In the genomic region with DNA sequence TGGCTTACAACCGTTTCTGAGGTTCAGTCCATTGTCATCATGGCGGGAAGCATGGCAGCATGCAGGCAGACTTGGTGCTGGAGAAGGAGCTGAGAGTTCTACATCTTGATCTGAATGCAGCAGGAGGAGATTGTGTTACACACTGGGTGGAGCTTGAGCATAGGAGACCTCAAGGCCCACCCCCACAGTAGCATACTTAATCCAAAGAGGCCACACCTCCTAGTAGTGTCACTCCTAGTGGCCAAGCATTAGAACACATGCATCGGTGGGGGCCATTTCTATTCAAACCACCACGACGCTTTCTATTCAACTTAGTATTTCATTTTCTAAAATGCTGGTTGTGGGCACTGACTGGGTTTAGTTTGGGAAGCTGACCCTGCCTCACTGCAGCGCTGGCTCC, we compare ENCODE assay signal across 25 mouse cellular contexts.
DNase-seq lines count a peak whose midpoint lies in the region; ATAC-seq and TF ChIP-seq lines count a peak whose summit lies in the region.
"Had no signal": no experiment of that assay in that cellular context is flagged by ENCODE, and none has a peak within 500 bp of the region (broad histone marks: within the 10 kb centered on the region; RNA-seq: fewer than 3 reads in every experiment).

No protein-coding gene starts in this region.

- peak; percentile 16; the same call in 1 of the 2 replicates for TF ChIP-seq CTCF in kidney, postnatal 0 days (IDR thresholded peaks at IDR 0.05; ENCODE audit: low read depth)
- no peak for TF ChIP-seq CTCF in CH12.LX (conservative IDR thresholded peaks at IDR 0.05 in 1 of 2, IDR thresholded peaks at IDR 0.05 in 1 of 2; ENCODE audit: low read depth in 2 of 2, low read length in 2 of 2)

- no peak overlapping the region for H3K4me3 ChIP-seq in kidney, postnatal 0 days (replicated peaks; ENCODE audit: low read depth, low read length)
- no peak overlapping the region for H3K4me3 ChIP-seq in CH12.LX (replicated peaks in 1 of 3; ENCODE audit: low read depth in 2 of 3, low read length in 2 of 3, poor library complexity in 1 of 3)
- H3K4me3 ChIP-seq: forebrain, embryonic 10.5 days; heart, embryonic 13.5 days; hindbrain, embryonic 13.5 days; megakaryocyte, embryonic 14.5 days had no signal

- dilution Hi-C loops in CH12.LX (cut with MboI; ENCODE audit: extremely low pct_ligation_motif_present, extremely low pct_unique_long_range_greater_than_20kb, low sequenced_read_pairs): no loop called here

- no peak for TF ChIP-seq EP300 in CH12.LX (IDR thresholded peaks at IDR 0.05; ENCODE audit: low read length)

- no peak overlapping the region for H3K27ac ChIP-seq in kidney, postnatal 0 days
- H3K27ac ChIP-seq in CH12.LX (ENCODE audit: insufficient read depth, low read depth): no peak overlapping the region
- H3K27ac ChIP-seq: forebrain, embryonic 10.5 days; heart, embryonic 13.5 days; hindbrain, embryonic 13.5 days; liver, embryonic 14.5 days had no signal

- H3K9me3 ChIP-seq in kidney, postnatal 0 days (replicated peaks; ENCODE audit: low read length): no peaks in the 10 kb centered on the region
- no peaks in the 10 kb centered on the region for H3K9me3 ChIP-seq in CH12.LX (replicated peaks; ENCODE audit: low read length)
- H3K9me3 ChIP-seq: heart, embryonic 13.5 days; hindbrain, embryonic 13.5 days had no signal

- no peak overlapping the region for H3K4me2 ChIP-seq in kidney, postnatal 0 days (ENCODE audit: low read length)
- no peak overlapping the region for H3K4me2 ChIP-seq in CH12.LX (ENCODE audit: insufficient read depth, low read depth, poor library complexity, severe bottlenecking)
- H3K4me2 ChIP-seq: heart, embryonic 13.5 days; hindbrain, embryonic 13.5 days; lung, embryonic 14.5 days had no signal

- in situ Hi-C loops in CH12.LX (cut with MboI; ENCODE audit: low pct_ligation_motif_present, low pct_unique_long_range_greater_than_20kb, low sequenced_read_pairs): no loop called here

- H3K9ac ChIP-seq in kidney, postnatal 0 days (ENCODE audit: low read depth, low read length): no peak overlapping the region
- H3K9ac ChIP-seq in CH12.LX (ENCODE audit: insufficient read depth, low read depth): no peak overlapping the region
- H3K9ac ChIP-seq: heart, embryonic 13.5 days; hindbrain, embryonic 13.5 days; liver, embryonic 14.5 days; lung, embryonic 14.5 days had no signal

- no peak for ATAC-seq in kidney, postnatal 0 days (replicated peaks; ENCODE audit: low FRiP score, low read depth)

- no peak for TF ChIP-seq RAD21 in CH12.LX (IDR thresholded peaks at IDR 0.05; ENCODE audit: low read depth, low read length)

- no peak for TF ChIP-seq POLR2A in CH12.LX (IDR thresholded peaks at IDR 0.05; ENCODE audit: low read depth, low read length)

- WGBS in kidney, postnatal 0 days: 85% methylated on average over 6 of the region's 6 CpGs

- peak; percentile 25 for DNase-seq in kidney, postnatal 0 days (ENCODE audit: low spot score)
- DNase-seq in kidney, adult 18-20 months: no peak
- DNase-seq in 416B (ENCODE audit: low read depth) (peak; percentile 12), CH12.LX (ENCODE audit: extremely low read depth) (peak; percentile 3), ZHBTc4 (ENCODE audit: low read depth, low spot score) (peak; percentile 94)
- no peak for DNase-seq in heart, adult 9 months (ENCODE audit: low spot score in 2 of 2)
- DNase-seq in lung, postnatal 4 days: no peak
- DNase-seq: adrenal gland, postnatal 10 days; cerebellum, adult 8-10 months; cerebellum, postnatal 36 days; gastrocnemius, postnatal 25 days; heart, adult 18-20 months; heart, postnatal 14 days; kidney, adult 8-10 months; kidney, postnatal 14 days; layer of hippocampus, postnatal 36 days; lung, embryonic 14.5 days; right cerebral cortex, postnatal 25 days; thymus, adult 18-20 months; thymus, postnatal 36 days had no signal

- peaks cover 10% of the 10 kb centered on the region for H3K4me1 ChIP-seq in kidney, postnatal 0 days (replicated peaks; ENCODE audit: insufficient read depth, low read length)
- H3K4me1 ChIP-seq in CH12.LX (ENCODE audit: control insufficient read depth in 1 of 2, insufficient read depth in 2 of 2): no peaks in the 10 kb centered on the region
- H3K4me1 ChIP-seq: megakaryocyte, embryonic 14.5 days had no signal

- H3K27me3 ChIP-seq in kidney, postnatal 0 days (ENCODE audit: insufficient read depth, low read length): no peaks in the 10 kb centered on the region; the same call in 1 of the 2 replicates
- H3K27me3 ChIP-seq in CH12.LX (replicated peaks): peaks cover 11% of the 10 kb centered on the region
- H3K27me3 ChIP-seq: heart, embryonic 13.5 days had no signal

- H3K79me2 ChIP-seq in CH12.LX (replicated peaks; ENCODE audit: control insufficient read depth, extremely low read depth, insufficient read depth, poor library complexity, severe bottlenecking): no peaks in the 10 kb centered on the region

- no peaks in the 10 kb centered on the region for H3K36me3 ChIP-seq in kidney, postnatal 0 days (ENCODE audit: insufficient read depth, low read length)
- no peaks in the 10 kb centered on the region for H3K36me3 ChIP-seq in CH12.LX (replicated peaks in 1 of 2; ENCODE audit: control insufficient read depth in 1 of 2, insufficient read depth in 1 of 2, low read length in 1 of 2)
- H3K36me3 ChIP-seq: forebrain, embryonic 10.5 days; heart, embryonic 13.5 days; hindbrain, embryonic 13.5 days had no signal

TF ChIP-seq in CH12.LX, 34 proteins besides CTCF, POLR2A, EP300 and RAD21:
- no peak for TF ChIP-seq SIN3A (IDR thresholded peaks at IDR 0.05; ENCODE audit: low read length)
- no peak for TF ChIP-seq HCFC1 (IDR thresholded peaks at IDR 0.05; ENCODE audit: low read depth, low read length)
- no peak for TF ChIP-seq CHD1 (IDR thresholded peaks at IDR 0.05; ENCODE audit: low read depth, low read length)
- TF ChIP-seq BHLHE40 (IDR thresholded peaks at IDR 0.05; ENCODE audit: low read depth, low read length): no peak
- no peak for TF ChIP-seq MEF2A (IDR thresholded peaks at IDR 0.05; ENCODE audit: borderline replicate concordance, low read depth, low read length)
- no peak for TF ChIP-seq MYC (IDR thresholded peaks at IDR 0.05; ENCODE audit: low read depth, low read length)
- TF ChIP-seq ELF1 (IDR thresholded peaks at IDR 0.05; ENCODE audit: low read depth, low read length): no peak
- no peak for TF ChIP-seq GABPA (IDR thresholded peaks at IDR 0.05; ENCODE audit: insufficient replicate concordance, low read depth, low read length)

Comparison
In these comparisons a context has a peak if more than half of its experiments do, and no peak if none do; other contexts are left out.
1. DNase-seq: peak in kidney, postnatal 0 days (single experiment), 416B (single experiment), CH12.LX (single experiment) and ZHBTc4 (single experiment); none in kidney, adult 18-20 months (single experiment), heart, adult 9 months (0 of 2) and lung, postnatal 4 days (0 of 2).